Mouse (Mus musculus) heart, embryonic 15.5 days (tissue): Measurements from ENCODE around the gene Olfr1390. TPM values are rescaled to one million over a fixed set of nuclear protein-coding genes. Genes with fewer than 3 reads are reported as not detected.

ENCODE experiments used
- polyA plus RNA-seq: library from polyadenylated mRNA; unstranded; fragments of >200 nt; fragmentation: Nextera tagmentation; extraction: Ambion mirVana; gene quantifications from 2 replicates; pipeline ENCODE4 v1.2.1, GENCODE M21; 2015

Olfr1390 gene
- polyA plus RNA-seq, 1 experiment from 2014 or later = not detected

Other genes with a start within 250 kb of the Olfr1390 start
- gene Olfr1396, start 220.3 kb upstream of the Olfr1390 start, polyA plus RNA-seq = 0.15 and 0.18 TPM in 2 replicates
- not detected in 2 replicates for gene Olfr1395, start 192.9 kb upstream of the Olfr1390 start, polyA plus RNA-seq
- not detected in 2 replicates for gene Olfr1394, start 180.8 kb upstream of the Olfr1390 start, polyA plus RNA-seq
- gene Btnl9, start 148.0 kb upstream of the Olfr1390 start, polyA plus RNA-seq = 4.4 and 6.1 TPM in 2 replicates
- 24.2 and 26.6 TPM in 2 replicates for gene Zfp62, start 131.9 kb upstream of the Olfr1390 start, polyA plus RNA-seq
- gene Mgat1, start 91.0 kb upstream of the Olfr1390 start, polyA plus RNA-seq = 41.7 and 54.8 TPM in 2 replicates
- gene Olfr1393, start 56.9 kb upstream of the Olfr1390 start, polyA plus RNA-seq = 0.09 TPM in 1 of 2 replicates, not detected in the other
- not detected in 2 replicates for gene Olfr1392, start 49.9 kb upstream of the Olfr1390 start, polyA plus RNA-seq
- not detected in 2 replicates for gene Olfr10, start 30.4 kb upstream of the Olfr1390 start, polyA plus RNA-seq
- not detected in 2 replicates for gene Olfr1391, start 12.4 kb upstream of the Olfr1390 start, polyA plus RNA-seq
- gene Olfr1389, start 87.9 kb downstream of the Olfr1390 start, polyA plus RNA-seq = not detected in 2 replicates
- 0.06 TPM in 1 of 2 replicates, not detected in the other for gene Olfr1388, start 101.4 kb downstream of the Olfr1390 start, polyA plus RNA-seq
- not detected in 2 replicates for gene Olfr1387, start 120.2 kb downstream of the Olfr1390 start, polyA plus RNA-seq
- gene Olfr1386, start 129.9 kb downstream of the Olfr1390 start, polyA plus RNA-seq = not detected in 2 replicates
- gene Olfr1385, start 153.9 kb downstream of the Olfr1390 start, polyA plus RNA-seq = not detected in 2 replicates
- gene Olfr1384, start 171.5 kb downstream of the Olfr1390 start, polyA plus RNA-seq = not detected in 2 replicates
- gene Olfr1383, start 184.5 kb downstream of the Olfr1390 start, polyA plus RNA-seq = not detected in 2 replicates
- gene Olfr1382, start 193.1 kb downstream of the Olfr1390 start, polyA plus RNA-seq = not detected in 2 replicates
- not detected in 2 replicates for gene Olfr1381, start 208.3 kb downstream of the Olfr1390 start, polyA plus RNA-seq
- gene Olfr1380, start 221.7 kb downstream of the Olfr1390 start, polyA plus RNA-seq = not detected in 2 replicates